Mouse (Mus musculus) hindbrain, embryonic 14.5 days (tissue): Measurements from ENCODE around the gene Dcun1d4. TPM values are rescaled to one million over a fixed set of nuclear protein-coding genes. Genes with fewer than 3 reads are reported as not detected.
"Not testable (repeated sequence)": the region's sequence is repeated elsewhere in the genome, so short reads cannot be mapped to it uniquely, and the experiment has no call there.

Experiments used
- ATAC-seq: fragments of 200-750 bp; cut with Nextera tagmentation; 2 replicates; pipeline ENCODE4 v1.8.0; 2017; ENCODE audit warnings: moderate number of reproducible peaks, mild to moderate bottlenecking, moderate TSS enrichment, moderate library complexity; ENCODE audit not compliant: low FRiP score
- DNase-seq: peaks from one replicate; pipeline ENCODE4 v3.0.0-alpha.2; 2015; ENCODE audit warnings: low spot score
- H3K27ac ChIP-seq: fragments of 300-500 bp; sonication (generic); 2 replicates; pipeline ENCODE4 v1.5.1; 2014; ENCODE audit warnings: mild to moderate bottlenecking, moderate library complexity
- H3K27me3 ChIP-seq: fragments of 300-500 bp; sonication (generic); 2 replicates; pipeline ENCODE4 v1.6.1; 2014; ENCODE audit warnings: mild to moderate bottlenecking, low read length, mixed read lengths; ENCODE audit not compliant: control insufficient read depth, insufficient read depth
- H3K36me3 ChIP-seq: fragments of 300-500 bp; sonication (generic); replicated peaks from 2 replicates; pipeline ENCODE4 v1.6.1; 2014; ENCODE audit not compliant: control insufficient read depth, insufficient read depth
- H3K4me1 ChIP-seq: fragments of 300-500 bp; sonication (generic); replicated peaks from 2 replicates; pipeline ENCODE4 v1.6.1; 2014; ENCODE audit warnings: antibody characterized with exemption, low read length, mixed read lengths; ENCODE audit not compliant: control insufficient read depth, insufficient read depth
- H3K4me2 ChIP-seq: fragments of 300-500 bp; sonication (generic); replicated peaks from 2 replicates; pipeline ENCODE4 v1.6.1; 2014; ENCODE audit warnings: mild to moderate bottlenecking, moderate library complexity
- H3K4me3 ChIP-seq: fragments of 300-500 bp; sonication (generic); replicated peaks from 2 replicates; pipeline ENCODE4 v1.5.1; 2014; ENCODE audit warnings: mild to moderate bottlenecking, low read length
- H3K9ac ChIP-seq: fragments of 300-500 bp; sonication (generic); 2 replicates; pipeline ENCODE4 v1.6.1; 2014
- H3K9me3 ChIP-seq: fragments of 300-500 bp; sonication (generic); 2 replicates; pipeline ENCODE4 v1.6.1; 2016; ENCODE audit warnings: low read length; ENCODE audit not compliant: control insufficient read depth
- WGBS: fragments of 180-500 bp; shearing (Covaris S2); extraction: QIAGEN DNeasy Blood & Tissue Kit; methylation state at CpG from one replicate; pipeline ENCODE4 v1.1.7; 2014; 5-methylcytosine and 5-hydroxymethylcytosine counted together
- polyA plus RNA-seq: library from polyadenylated mRNA; unstranded; fragments of >200 nt; fragmentation: Nextera tagmentation; extraction: Ambion mirVana; gene quantifications from 2 replicates; pipeline ENCODE4 v1.2.1, GENCODE M21; 2014

Gene Dcun1d4
- polyA plus RNA-seq, 1 experiment from 2014 or later, result 61.5 TPM

DNA sequence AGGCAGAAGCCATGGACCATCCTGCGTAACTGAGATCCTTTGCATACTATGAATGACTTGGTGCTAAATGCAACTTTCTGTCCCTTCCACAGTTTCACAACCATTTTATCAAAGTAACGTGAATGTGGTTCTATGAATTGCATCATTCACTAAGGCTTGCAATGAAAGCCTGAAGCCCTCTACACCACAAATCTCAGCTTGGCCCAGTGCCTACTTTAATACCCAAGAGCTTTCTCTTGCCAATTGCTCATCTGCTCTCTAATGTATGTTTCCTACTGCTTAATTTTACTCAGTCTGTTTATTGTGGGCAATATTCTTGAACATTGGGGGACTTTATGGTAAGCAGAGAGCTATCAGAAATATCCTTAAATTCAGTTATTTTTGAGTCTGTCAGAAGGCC is 92.0 kb downstream of the Dcun1d4 start:
- Histone ChIP-seq H3K36me3 (no peaks in the 10 kb centered on the region), H3K4me3 (no peak overlapping the region), H3K9ac (no peak overlapping the region), H3K9me3 (no peaks in the 10 kb centered on the region), H3K4me2 (no peak overlapping the region), H3K27ac (no peak overlapping the region), H3K27me3 (no peaks in the 10 kb centered on the region), H3K4me1 (peaks cover 3% of the 10 kb centered on the region; the same call in 1 of the 2 replicates)
- WGBS, result 83% methylated on average over 2 of the region's 2 CpGs
- DNase-seq, result no peak
- no peak for ATAC-seq

DNA sequence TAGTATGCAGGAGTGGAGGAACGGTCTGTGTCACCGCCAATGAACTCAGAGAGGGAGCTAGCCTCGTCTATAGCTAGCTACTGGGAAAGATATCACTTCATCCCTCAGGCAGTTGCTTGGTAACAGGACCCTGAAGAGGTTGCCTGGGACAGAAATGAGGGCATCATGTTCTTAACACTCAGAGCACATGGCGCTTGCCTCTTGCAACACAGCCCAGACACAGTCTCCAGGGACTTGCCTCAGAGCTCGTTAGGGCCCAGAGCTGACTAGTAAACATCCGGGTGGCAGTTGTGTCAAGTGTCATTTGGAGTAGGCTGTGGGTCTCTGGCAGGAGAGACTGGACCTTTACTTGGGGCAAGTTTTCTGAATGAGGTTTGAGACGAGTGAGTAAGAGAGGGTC is 93.0 kb downstream of the Dcun1d4 start:
- no peak overlapping the region for H3K4me2 ChIP-seq
- no peak overlapping the region for H3K27ac ChIP-seq
- no peaks in the 10 kb centered on the region for H3K36me3 ChIP-seq
- no peak overlapping the region for H3K9ac ChIP-seq
- H3K27me3 ChIP-seq, result no peaks in the 10 kb centered on the region
- DNase-seq (no peak), ATAC-seq (no peak)
- 83% methylated on average over 7 of the region's 7 CpGs for WGBS
- H3K4me3 ChIP-seq, result no peak overlapping the region
- peaks cover 3% of the 10 kb centered on the region; the same call in 1 of the 2 replicates for H3K4me1 ChIP-seq
- no peaks in the 10 kb centered on the region for H3K9me3 ChIP-seq

DNA sequence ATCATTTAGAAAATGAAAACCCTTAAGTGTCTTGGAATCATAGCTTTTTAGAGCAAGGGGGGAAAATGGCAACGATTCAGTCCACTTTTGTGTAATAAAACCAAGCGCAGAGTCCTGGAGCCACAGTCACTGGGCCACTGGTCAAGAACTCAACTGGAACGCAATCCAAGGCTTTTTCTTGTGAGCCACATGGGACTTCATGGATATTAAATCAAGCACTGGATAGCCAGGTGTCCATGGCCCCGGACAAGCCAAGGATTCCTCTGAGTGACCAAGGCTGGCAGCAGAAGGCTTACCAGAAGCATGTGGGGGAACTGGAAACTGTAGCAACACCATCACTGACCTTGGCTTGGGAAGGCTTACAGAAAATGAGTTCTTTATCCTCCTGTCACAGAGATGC is 93.8 kb downstream of the Dcun1d4 start:
- Histone ChIP-seq H3K4me2 (no peak overlapping the region), H3K9ac (no peak overlapping the region), H3K27ac (no peak overlapping the region), H3K36me3 (no peaks in the 10 kb centered on the region), H3K27me3 (no peaks in the 10 kb centered on the region), H3K9me3 (no peaks in the 10 kb centered on the region), H3K4me3 (no peak overlapping the region), H3K4me1 (peaks cover 3% of the 10 kb centered on the region; the same call in 1 of the 2 replicates)
- no peak for ATAC-seq
- 86% methylated on average over 4 of the region's 4 CpGs for WGBS
- DNase-seq, result no peak

DNA sequence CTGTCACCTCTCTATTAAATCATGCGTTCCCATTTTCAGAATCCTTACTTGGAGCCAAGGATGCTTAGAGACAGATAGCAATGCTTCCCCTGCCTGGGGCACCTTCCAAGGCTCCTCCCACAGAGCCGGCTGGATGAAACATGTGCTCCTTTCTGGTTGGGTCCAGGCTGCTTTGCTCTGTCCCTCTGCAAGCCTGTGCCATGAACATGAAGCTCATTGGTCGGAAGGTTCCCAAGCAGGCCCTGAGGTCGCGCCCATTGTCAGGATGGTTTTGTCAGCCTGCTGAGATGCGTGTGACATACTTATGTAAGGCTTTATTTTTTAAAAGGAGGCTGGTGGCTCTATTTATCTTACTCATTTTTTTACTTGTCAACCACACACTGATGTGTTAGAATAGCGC is 95.9 kb downstream of the Dcun1d4 start:
- peak; percentile 17; the same call in 1 of the 2 replicates for ATAC-seq
- no peak overlapping the region for H3K4me2 ChIP-seq
- H3K27ac ChIP-seq, result no peak overlapping the region
- H3K36me3 ChIP-seq, result no peaks in the 10 kb centered on the region
- H3K27me3 ChIP-seq, result no peaks in the 10 kb centered on the region
- no peaks in the 10 kb centered on the region for H3K9me3 ChIP-seq
- no peak overlapping the region for H3K4me3 ChIP-seq
- 55% methylated on average over 7 of the region's 7 CpGs for WGBS
- peaks cover 3% of the 10 kb centered on the region; the same call in 1 of the 2 replicates for H3K4me1 ChIP-seq
- H3K9ac ChIP-seq, result no peak overlapping the region
- no peak for DNase-seq

DNA sequence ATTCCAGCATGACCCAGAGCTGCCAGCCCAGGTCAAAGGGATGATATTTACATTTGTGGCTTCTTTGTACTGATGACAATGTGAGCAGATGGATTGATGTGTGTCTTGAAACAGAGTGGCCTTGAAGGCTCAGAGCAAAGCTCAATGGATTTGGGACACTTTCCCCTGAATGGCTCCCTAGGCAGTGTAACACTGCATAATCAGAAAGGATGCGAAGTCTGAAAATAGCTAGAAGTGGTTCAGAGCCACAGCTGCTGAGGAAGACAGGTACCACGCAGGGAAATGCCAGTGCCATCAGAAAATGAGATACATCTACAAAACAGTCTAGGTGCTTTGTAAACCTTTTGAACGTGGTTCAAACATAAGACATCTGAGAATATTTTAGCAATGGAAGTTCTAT is 97.3 kb downstream of the Dcun1d4 start:
- ATAC-seq (no peak), DNase-seq (no peak)
- no peak overlapping the region for H3K9ac ChIP-seq
- WGBS, result 77% methylated on average over 3 of the region's 3 CpGs
- H3K27me3 ChIP-seq, result no peaks in the 10 kb centered on the region
- no peak overlapping the region for H3K4me2 ChIP-seq
- peaks cover 3% of the 10 kb centered on the region; the same call in 1 of the 2 replicates for H3K4me1 ChIP-seq
- H3K27ac ChIP-seq, result no peak overlapping the region
- no peak overlapping the region for H3K4me3 ChIP-seq
- no peaks in the 10 kb centered on the region for H3K36me3 ChIP-seq
- H3K9me3 ChIP-seq, result no peaks in the 10 kb centered on the region

DNA sequence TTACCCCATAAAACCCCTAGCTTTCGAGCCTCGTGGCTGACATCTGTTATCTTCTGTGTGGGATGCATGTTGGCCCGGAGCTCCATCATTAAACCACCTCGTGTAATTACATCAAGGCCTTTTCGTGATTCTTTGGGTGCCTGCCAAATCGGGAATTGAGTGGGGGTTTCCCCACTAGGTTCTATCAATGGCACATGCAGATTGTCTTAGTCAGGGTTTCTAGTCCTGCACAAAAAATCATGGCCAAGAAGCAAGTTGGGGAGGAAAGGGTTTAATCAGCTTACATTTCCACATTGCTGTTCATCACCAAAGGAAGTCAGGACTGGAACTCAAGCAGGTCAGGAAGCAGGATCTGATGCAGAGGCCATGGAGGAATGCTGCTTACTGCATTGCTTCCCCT is 103.2 kb downstream of the Dcun1d4 start:
- not testable (repeated sequence) for H3K9me3 ChIP-seq, H3K9ac ChIP-seq, ATAC-seq, H3K27ac ChIP-seq, H3K27me3 ChIP-seq, DNase-seq, H3K36me3 ChIP-seq, H3K4me3 ChIP-seq, H3K4me2 ChIP-seq
- WGBS, result 70% methylated on average over 6 of the region's 6 CpGs
- peaks cover 13% of the 10 kb centered on the region for H3K4me1 ChIP-seq

DNA sequence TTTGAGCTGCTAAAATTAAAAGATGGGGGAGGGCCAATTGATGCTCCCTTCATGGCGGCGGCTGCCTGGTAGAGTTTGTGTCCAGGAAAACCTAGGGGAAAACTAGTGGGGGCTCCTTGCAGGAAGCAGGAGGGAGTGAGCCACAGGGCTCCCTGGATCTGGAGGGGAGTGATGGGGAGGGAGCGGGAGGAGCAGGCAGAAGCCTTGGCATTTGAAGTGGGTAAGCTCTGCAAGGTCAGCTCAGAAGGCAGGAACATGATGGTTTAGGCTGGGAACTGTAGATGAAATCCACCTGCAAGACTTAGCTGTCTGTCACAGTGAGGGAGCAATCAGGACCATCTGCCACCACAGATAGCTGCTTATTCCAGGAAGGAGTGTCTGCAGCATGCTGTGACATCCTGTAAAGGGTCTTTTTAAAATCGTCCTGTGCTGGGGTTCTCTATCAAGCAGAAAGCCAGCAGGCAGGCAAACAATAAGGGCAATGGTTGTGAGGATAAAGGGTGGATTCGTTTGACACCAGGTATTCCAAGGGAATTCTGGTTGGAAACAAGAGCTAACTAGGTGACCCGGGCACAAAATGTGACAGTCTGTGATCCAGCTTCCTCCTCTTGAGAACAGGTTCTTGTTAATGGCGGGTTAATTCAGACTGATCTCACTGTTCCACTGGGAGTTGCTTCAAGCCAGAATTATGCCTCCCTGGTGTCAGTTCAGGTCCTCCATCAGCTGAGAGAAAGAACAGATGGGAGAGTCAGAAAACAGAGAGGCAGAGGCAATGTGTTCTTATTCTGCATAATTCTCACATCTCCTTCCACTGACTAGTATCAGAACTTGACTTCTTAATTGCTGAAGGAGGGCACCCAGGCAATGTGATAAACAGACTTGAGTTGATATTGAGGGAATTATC is 104.7 kb downstream of the Dcun1d4 start:
- 0 out of 2 replicates have a peak overlapping the region, but pooled peaks have one; percentile 34 for H3K9ac ChIP-seq
- no peaks in the 10 kb centered on the region for H3K36me3 ChIP-seq
- H3K4me2 ChIP-seq, result no peak overlapping the region
- no peak overlapping the region for H3K4me3 ChIP-seq
- DNase-seq (no peak), ATAC-seq (peak; percentile 34; the same call in 1 of the 2 replicates)
- H3K4me1 ChIP-seq, result peaks cover 13% of the 10 kb centered on the region
- 22% methylated on average over 7 of the region's 7 CpGs for WGBS
- H3K27me3 ChIP-seq, result no peaks in the 10 kb centered on the region
- peak overlapping the region; percentile 73 for H3K27ac ChIP-seq
- no peaks in the 10 kb centered on the region for H3K9me3 ChIP-seq

DNA sequence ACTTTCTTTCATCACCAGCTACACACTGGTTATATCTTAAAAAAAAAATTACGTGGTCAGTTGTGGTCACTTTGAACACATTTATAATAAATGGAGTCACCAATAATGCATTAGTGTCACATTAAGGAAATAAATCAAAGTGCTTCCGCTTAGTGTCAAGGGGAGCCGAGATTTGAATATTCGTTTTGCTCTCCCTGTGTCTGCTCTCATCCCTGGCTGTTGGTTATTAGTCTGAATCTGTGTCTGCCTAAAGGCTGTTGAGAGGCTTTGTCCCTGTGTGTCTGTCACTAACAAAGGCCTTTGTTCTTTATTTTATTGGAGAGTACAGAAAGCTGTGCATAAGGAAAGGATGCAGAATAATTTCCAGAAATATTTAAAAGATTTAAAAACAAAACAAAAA is 105.8 kb downstream of the Dcun1d4 start:
- H3K4me3 ChIP-seq, result no peak overlapping the region
- ATAC-seq (no peak), DNase-seq (no peak)
- 34% methylated on average over 4 of the region's 4 CpGs for WGBS
- peak overlapping the region; percentile 39 for H3K9ac ChIP-seq
- no peaks in the 10 kb centered on the region for H3K9me3 ChIP-seq
- no peak overlapping the region for H3K4me2 ChIP-seq
- H3K4me1 ChIP-seq, result peaks cover 13% of the 10 kb centered on the region
- no peaks in the 10 kb centered on the region for H3K27me3 ChIP-seq
- H3K36me3 ChIP-seq, result no peaks in the 10 kb centered on the region
- peak overlapping the region; percentile 26; the same call in 1 of the 2 replicates for H3K27ac ChIP-seq

DNA sequence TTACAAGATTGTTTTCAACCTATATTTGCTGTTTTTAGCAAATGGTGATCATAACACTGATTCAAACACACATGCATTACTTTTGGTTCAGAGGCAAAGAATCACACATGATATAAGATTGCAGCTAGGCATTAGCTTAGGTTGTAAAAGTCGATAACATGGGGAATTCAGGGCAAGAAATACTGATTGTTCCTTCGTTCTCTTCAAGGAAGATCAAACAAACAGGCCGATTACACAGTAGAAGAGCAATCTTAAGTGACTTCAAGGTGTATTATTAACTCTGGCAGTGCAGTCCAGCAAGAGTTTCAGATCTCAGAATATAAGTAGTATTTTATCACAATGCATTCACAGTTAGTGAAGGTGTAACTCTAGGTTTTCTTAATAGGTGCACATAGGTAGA is 106.3 kb downstream of the Dcun1d4 start:
- no peak for DNase-seq
- ATAC-seq, result no peak
- H3K36me3 ChIP-seq, result no peaks in the 10 kb centered on the region
- no peak overlapping the region for H3K4me2 ChIP-seq
- peaks cover 13% of the 10 kb centered on the region for H3K4me1 ChIP-seq
- WGBS, result 68% methylated on average over 3 of the region's 3 CpGs
- H3K27ac ChIP-seq, result no peak overlapping the region; the same call in 1 of the 2 replicates
- H3K9me3 ChIP-seq, result no peaks in the 10 kb centered on the region
- no peaks in the 10 kb centered on the region for H3K27me3 ChIP-seq
- H3K9ac ChIP-seq, result peak overlapping the region; percentile 39; the same call in 1 of the 2 replicates
- H3K4me3 ChIP-seq, result no peak overlapping the region
